Mouse (Mus musculus): ENCODE measurements around the gene Them5.

GRCm38 (mm10) chr3:94369709-94370108 is 27.8 kb downstream of the Them5 start:
- TF ChIP-seq POLR2A (IDR thresholded peaks at IDR 0.05; ENCODE audit: insufficient read depth, low read depth, low read length) (no peak), CTCF (IDR thresholded peaks at IDR 0.05; ENCODE audit: insufficient read depth, low read depth, low read length) (no peak)
